Mouse (Mus musculus) layer of hippocampus, adult 18-20 months (tissue): ENCODE data around the gene Eif4a2. TPM values are rescaled to one million over a fixed set of nuclear protein-coding genes. Genes with fewer than 3 reads are reported as not detected.

Experiments used
- DNase-seq, 2 experiments: peaks; one replicate each; pipeline ENCODE4 v3.0.0; 2022; ENCODE audit warnings: low spot score in 2 of 2
- total RNA-seq, 2 experiments: library from RNA; stranded (reverse); gene quantifications; 2 replicates each; pipeline ENCODE4 v1.2.3; 2021

Eif4a2 gene
- total RNA-seq, 2 experiments from 2014 or later = 905 to 926 TPM

DNA sequence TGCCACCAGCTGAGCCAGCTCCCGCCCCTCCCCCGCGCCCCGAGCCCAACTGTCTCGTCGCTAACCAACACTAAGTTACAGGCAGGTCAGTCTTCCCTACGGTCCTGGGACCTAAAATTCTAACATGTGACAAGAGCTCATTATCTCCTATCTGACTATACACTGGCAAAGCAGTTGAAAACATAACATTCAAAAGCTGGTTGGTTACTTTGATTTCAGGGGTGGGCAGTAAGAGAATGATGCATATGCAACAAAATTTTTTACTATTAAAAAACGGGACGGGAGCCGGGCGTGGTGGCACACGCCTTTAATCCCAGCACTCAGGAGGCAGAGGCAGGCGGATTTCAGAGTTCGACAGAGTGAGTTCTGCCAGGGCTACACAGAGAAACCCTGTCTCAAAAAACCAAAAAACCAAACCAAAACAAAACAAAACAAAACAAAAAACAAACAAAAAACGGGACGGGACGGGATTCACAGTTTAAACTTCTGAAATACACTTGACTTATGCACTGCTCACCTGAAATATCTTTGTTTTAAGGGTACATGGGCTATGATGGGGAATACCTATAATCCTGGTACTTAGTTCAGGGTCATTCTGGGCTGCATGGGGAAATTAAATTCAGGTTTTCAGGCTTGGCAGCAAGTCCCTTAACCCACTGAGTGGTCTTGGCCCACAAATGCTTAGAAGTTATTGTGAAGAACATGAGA is 4.1 kb upstream of the Eif4a2 start:
- no peak for DNase-seq

DNA sequence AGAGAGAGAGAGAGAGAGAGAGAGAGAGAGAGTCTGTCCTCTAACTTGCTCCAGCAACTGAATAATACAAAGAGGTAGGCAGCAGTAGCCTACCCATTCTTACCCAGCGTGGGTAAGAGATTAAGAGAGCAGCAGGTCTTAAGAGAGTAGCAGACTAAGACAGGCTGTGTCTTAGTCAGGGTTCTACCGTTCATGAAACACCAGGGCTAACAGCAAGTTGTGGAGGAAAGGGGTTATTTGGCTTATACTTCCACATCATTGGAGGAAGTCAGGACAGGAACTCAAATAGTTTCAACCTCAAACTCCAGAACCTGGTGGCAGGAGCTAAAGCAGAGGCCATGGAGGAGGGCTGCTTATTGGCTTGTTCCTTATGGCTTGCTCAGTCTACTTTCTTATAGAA is 3.4 kb upstream of the Eif4a2 start:
- DNase-seq = no peak

DNA sequence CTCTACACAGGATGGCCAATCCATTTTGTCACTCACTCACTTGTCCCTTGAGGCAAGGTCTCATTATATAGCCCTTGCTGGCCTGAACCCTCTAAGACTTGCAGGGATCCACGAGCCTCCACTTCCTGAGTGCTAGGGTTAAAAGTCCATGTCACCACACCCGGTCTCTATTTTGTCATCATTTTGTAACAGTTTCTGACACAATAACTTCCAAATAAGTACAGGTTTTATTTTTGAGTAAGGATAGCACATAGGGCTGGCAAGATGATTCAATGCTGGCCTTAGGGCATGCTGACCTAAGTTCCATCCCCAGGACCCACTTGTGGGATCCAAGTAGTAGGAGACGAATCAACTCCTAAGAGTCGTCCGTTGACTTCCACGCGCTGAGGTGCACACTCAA is 1.1 kb upstream of the Eif4a2 start:
- no peak for DNase-seq

DNA sequence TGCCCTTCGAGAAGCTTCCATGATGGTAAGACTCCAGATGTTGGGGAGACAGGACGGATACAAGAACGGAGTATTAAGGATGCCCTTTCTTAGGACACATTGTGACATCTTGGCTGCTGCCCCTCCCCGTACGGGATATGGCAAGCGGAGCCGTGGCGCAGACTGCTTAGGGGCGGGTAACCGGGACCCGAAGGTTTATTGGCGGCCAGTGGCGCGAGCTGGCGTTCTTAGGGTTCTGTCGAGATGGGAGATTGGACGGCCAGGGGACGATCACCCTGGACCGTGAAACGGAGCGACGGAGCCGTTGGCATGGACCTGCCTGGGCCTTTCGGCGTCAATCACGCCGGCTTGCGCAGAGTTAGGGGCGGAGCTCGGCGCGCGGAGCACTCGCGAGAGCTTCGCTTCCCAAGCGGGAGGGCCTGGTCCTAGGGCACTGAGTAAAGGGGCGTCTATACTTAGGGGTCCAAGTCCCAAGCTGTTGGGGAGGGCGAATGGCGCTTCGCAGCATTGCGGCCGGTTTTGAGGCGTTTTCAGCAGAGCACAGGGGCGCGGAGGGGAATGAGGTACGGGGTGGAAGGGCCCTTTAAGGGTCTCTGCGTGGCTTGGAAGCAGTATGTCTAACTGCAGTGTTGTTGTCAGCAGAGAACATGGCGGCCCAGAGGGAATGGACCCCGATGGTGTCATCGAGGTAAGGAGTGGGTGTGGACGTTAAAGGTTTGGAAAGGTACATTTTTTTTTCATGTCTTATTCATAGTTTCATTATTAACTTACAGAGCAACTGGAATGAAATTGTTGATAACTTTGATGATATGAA is 909 bp downstream of the Eif4a2 start:
- peak; percentile 73 to 80 for DNase-seq

DNA sequence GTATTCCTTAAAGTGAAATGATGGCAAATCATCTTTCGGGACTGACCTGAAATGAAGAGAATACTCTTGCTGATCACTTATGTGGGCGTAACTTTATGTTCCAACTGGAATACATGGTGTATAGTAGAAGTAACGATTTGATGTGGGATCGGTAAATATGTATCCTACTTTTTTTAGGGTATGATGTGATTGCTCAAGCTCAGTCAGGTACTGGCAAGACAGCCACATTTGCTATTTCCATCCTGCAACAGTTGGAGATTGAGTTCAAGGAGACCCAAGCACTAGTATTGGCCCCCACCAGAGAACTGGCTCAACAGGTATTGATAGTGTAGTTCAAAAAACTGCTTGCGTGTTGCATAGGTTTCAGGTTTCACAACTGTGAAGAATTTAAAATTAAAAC is 1.7 kb downstream of the Eif4a2 start:
- DNase-seq = no peak

DNA sequence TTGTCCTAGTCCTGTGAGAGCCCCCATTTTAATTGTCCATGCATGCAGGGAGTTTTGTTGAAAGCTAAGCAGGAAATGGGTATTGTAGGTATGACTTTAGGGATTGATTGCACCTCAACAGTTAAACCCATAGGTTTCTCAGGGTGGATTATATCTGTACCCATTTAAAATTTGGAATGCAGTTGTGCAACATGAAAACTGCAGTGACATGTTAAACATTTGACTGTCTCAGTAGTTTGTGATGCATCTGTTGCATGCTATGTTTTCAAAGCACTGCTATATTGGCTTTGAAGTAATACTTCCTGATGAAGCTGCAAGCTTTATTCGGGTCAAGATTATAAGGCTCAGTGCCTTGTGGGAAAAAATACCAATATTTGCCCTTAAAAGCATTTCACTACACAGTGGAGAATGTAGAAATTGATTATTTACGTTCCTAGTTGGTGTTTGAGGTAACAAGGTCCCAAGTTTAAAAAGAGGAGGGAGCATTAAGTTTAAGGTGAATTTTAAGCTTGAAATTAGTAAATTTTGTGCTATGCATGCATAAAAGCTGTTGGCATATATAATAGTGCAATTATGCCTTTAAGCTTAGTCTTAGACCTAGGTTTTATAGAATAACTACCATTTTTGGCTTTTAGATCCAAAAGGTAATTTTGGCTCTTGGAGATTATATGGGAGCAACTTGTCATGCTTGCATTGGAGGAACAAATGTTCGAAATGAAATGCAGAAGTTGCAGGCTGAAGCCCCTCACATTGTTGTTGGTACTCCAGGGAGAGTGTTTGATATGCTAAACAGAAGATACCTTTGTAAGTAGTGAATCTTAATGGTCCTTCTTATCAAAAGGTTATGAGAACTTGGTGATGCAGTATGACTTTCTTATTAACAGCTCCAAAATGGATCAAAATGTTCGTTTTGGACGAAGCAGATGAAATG is 2.4 kb downstream of the Eif4a2 start:
- no peak for DNase-seq

DNA sequence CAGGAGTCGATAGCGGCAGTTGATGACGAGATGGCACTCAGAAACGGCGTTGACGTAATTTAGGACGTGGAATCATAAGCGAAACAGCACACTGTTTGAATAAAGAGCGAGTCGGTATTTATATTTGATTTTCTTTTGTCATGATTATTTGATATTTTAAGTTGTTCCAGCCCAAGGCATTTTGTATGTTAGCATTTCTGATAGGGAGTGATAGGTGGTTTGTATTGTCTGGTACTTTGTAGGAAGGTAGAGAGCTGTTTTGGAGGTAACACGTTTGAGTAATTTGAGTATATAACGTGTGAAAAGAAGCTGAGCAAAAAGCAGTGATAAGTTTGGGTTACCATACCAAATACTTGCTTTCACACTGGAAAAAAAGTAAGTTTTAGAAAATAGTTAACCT is 5.1 kb downstream of the Eif4a2 start:
- no peak for DNase-seq

DNA sequence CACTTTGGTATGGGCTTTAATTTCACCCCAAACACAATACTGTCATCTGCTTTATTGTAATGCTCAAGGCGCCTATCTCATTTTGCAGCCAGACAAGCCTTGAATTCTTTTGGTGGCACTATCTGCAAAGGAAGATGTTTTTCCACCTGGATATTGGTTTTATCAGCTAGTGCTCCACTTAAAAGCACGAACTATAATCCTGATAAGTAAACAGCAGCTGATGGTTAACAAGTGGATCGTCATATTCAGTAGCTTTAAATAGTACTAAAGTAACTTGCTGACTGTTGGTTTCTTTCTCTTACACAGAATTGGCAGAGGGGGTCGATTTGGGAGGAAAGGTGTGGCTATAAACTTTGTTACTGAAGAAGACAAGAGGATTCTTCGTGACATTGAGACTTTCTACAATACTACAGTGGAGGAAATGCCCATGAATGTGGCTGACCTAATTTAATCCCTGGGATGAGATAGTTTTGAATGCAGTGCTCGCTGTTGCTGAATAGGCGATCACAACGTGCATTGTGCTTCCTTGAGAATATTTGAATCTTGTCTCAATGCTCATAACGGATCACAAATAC is 5.7 kb downstream of the Eif4a2 start:
- DNase-seq = no peak

DNA sequence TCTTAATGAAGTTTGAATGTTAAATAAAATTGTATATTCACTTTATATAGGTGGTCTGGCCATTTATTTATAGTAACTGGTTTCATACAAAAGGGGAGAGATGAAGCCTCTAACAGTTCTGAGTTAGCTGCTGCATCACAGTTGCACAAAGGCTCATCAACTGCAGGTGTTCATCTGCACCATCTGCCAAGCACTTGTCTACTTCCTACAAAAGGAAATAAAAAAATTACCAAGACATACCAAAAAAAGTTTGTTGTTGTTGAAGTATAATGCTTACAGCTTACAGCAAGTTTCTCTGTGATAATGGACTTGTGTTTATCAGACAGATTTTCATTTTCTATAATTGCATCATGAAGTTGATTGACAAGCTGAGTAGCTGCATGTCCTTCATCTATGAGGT is 6.7 kb downstream of the Eif4a2 start:
- DNase-seq = no peak

DNA sequence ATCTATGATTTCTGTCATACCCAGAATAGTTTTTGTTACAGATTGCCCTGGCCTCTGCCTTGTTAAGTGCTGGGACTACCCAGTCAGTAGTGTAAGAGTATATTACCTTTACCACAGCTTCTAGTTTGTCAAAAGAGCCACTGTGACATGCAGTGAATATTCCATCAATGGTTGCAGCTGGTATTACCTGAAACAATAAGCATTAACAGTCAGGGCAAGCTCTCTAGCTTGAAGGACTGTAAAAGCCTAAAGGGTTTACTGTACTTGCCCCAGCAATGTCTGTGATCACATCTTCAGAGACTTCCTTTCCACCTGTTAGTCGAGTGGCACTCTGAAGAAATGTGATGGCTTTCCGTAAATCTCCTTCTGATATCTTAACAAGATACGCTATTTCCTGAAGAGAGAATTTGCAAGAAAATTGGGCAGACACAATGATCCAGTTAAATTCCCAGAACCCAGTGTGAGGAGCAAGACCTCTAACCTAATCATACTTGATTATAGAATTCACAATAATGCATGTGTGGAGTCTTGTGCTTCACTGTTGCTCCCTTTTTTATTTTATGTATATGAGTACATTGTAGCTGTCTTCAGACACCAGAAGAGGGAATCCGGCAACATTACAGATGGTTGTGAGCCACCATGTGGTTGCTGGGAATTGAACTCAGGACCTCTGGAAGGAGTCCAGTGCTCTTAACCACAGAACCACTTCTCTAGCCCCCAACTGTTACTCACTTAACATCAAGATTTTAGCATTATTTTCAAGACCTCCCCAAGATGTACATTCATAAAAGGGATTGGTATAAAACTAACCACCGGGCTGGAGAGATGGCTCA is 7.3 kb downstream of the Eif4a2 start:
- DNase-seq = no peak

DNA sequence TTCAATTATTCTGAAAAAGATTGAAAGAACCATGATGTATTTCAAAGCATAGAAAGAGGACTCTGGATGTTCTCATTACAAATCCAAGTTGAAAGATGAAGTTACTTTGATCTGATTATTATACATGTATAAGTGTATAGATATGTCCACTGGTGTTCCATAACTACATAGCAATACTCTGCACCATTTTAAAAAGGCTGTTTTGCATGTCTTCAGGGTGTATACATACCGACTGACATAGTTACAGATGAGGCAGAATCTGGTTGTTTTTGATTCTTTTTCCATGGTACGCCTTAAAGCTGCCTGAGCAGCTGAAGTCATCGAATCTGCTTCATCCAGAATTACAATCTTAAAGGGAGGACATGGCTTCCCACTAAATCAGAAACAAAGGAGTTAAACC is 8.2 kb downstream of the Eif4a2 start:
- no peak for DNase-seq

DNA sequence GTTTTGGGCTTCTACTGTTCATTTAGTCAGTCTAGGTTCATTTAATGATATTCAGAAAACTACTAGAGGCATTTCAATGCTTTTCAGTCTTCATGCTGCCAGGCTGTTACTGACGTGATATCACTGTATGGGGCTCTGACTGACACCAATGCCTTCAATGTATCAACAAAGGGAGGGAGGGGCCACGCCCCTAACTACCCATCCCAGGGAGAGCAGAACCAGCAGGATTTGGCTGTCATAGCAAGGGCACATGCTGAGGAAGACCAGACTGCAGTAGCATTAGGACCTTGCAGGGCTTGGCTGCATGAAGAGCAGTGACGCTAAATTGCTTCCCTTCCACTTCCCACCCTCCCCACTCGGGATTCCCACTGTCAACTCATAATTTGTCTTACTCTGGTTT is 9.9 kb downstream of the Eif4a2 start:
- no peak for DNase-seq

DNA sequence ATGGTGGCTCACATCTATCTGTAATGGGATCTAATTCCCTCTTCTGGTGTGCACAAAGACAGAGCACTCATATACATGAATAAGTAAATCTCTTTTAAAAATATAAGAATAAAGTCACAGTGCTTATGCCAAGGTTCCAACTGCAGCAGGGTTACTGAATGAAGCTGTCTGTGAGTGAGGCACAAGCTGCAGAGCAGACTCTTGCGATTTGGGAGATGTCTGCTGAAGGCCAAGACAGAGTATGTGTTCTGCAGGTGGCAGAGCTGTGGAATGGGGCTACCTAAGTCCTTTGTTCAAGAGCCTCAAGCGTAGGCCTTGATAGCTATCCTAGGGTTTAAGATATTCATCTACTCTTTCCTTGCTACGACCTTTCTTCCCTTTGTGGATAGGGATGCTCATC is 15.2 kb downstream of the Eif4a2 start:
- no peak for DNase-seq

DNA sequence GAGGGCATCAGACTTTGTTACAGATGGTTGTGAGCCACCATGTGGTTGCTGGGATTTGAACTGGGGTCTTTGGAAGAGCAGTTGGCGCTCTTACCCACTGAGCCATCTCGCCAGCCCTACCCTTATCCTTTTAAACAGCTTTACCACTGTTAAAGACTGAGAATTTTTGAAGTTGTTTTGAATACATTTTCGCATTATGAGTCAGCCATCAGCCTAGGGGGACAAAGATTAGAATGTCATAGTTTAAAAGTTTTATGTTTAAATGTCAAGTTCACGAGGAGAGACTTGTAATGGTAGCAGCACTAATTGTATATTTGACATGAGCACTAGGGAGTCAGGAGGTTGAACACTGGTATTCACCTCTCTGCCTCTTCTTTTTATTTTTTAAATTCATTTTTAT is 15.9 kb downstream of the Eif4a2 start:
- DNase-seq = no peak

DNA sequence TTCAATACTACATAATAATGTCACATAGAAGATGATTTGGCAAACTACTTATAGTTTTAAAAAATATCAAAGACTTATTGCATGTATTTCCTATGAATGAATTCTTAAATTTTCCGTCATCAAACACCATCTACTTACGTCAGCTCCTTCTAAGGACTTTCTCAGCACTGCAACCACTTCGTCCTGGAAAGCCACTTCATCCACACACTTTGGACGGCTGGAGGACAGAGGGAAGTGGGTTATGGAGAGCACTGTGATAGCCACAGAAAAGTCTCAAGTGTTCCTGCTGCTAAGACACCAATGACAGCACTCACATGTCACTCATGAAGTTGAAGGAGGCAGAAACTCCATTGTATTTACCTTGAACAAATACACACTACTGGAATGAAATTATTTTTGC is 17.2 kb downstream of the Eif4a2 start:
- DNase-seq = no peak

DNA sequence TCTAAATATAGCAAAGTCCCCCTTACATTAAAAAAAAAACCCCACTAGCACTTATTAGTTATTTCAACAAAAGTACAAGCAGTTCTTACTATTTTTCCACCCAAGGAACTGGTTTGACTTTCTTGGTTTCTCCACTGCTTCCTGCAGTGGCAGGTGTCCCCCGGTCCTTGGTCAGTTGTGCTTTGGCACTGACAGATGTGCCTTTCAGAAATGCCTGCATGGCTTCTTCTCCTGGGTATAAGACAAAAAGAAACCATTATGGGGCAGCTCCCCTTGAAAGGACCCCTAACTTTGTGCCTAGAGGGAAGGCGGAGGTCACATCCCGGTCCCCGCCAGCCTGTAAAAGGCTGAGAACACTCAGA is 20.0 kb downstream of the Eif4a2 start:
- DNase-seq = no peak

DNA sequence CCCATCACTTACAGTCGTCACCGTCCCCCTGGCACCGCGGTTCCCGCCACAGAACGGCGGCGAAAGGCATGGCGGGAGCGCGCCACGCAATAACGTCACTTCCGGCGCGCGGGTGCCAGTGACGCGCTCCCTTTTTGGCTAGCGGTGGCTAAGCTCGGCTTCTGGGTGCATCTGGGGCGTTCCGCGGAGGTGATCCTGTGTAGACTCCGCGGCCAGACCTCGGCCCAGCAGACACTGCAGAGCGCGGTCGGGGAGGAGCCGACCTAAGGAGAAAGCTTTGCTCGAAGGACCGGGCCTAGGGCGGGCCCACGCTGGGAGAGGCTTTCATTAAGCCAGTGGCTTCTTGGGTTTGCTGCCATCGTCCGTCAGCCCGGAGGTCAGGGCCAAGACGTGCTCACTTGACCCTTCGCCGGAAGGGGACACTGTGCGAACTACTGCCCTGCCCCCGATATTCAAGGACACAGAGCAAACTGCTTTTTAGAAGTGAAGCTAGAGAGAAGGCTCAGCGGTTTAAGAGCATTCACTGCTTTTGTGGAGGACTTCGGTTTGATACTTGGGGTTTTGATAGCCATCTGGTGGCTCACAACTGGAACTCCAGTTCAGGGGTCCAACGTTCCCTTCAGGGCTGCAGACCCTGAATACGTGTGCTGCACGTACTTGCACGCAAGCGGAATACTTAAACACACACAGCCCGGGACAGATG is 20.6 kb downstream of the Eif4a2 start, which contains the start of gene Rfc4:
Gene Rfc4 (minus strand): TSS at position 65 of the 703 bp plus-strand sequence.
- DNase-seq = peak; percentile 88 to 94

DNA sequence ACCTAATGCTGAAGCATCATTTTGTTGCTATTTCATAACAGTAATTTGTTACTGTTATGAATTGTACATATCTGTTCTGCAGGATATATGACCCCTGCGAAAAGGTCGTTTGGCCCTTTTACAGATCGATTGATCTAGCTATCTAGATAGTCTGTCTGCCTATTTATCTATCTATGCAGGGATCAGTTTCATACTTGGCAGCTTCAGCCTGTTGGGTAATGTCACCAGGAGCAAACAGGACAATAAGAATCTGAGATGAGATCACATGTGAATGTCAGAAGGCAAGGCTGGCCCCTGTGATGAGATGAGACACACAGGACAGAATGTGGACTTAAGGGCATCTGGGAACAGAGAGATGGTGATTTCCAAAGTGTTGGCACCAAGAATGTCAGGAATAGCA is 23.1 kb downstream of the Eif4a2 start:
- no peak for DNase-seq

DNA sequence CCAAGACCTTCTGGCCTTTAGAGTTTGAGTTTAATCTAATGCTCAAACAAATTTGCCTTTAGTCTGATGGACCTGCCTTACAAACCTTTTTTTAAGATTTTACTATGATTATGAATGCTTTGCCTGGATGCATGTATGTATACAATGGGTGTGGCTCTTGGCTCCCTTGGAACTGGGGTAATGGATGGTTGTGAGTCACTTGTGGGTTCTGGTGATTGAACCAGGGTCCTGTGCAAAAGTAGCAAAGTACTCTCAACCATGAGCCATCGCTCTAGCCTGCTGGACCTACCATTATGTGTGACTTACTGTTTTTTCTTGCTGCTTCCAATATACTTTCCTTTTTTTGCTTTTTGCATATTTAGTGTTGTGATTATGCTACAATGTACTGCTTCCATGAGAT is 25.1 kb downstream of the Eif4a2 start:
- DNase-seq = no peak
